Mouse (Mus musculus): ENCODE measurements around the gene Spock1. TPM values are rescaled to one million over a fixed set of nuclear protein-coding genes. Genes with fewer than 3 reads are reported as not detected.

Gene Spock1
- total RNA-seq, 4 experiments from 2014 or later, result 0.12 to 0.46 (median 0.28) TPM

Other genes with a start within 250 kb of the Spock1 start
- under 1 TPM; 0.22 to 0.46 (median 0.31) TPM for gene Klhl3, start 205.3 kb upstream of the Spock1 start, total RNA-seq (2022)
- 10 to 100 TPM; 27.2 to 39.3 (median 33.8) TPM for gene Hnrnpa0, start 220.2 kb upstream of the Spock1 start, total RNA-seq (2022)
- gene Idnk, start 249.3 kb upstream of the Spock1 start, total RNA-seq (2022), result 1 to 10 TPM; 7.7 to 9.3 (median 8.3) TPM